Mouse (Mus musculus) left cerebral cortex, postnatal 36 days (tissue): Measurements from ENCODE around the gene Bsnd. TPM values are rescaled to one million over a fixed set of nuclear protein-coding genes. Genes with fewer than 3 reads are reported as not detected.

Source experiments
- total RNA-seq, 2 experiments: library from RNA; stranded (reverse); gene quantifications; 2 replicates each; pipeline ENCODE4 v1.2.3; 2021

Bsnd gene
- total RNA-seq, 2 experiments from 2014 or later: not detected

Other genes with a start within 250 kb of the Bsnd start
- gene Usp24, start 176.1 kb downstream of the Bsnd start, total RNA-seq: 10 to 100 TPM; 37.4 to 42.1 TPM
- gene Pcsk9, start 28.0 kb downstream of the Bsnd start, total RNA-seq: 1 to 10 TPM; 3.6 to 3.7 TPM
- gene Dhcr24, start 68.8 kb upstream of the Bsnd start, total RNA-seq: 100 to 1,000 TPM in 1 of 2 experiments, 10 to 100 TPM in 1; 83.0 to 106 TPM
- not detected for gene Lexm, start 125.0 kb upstream of the Bsnd start, total RNA-seq
- 1 to 10 TPM; 1.0 to 1.7 TPM for gene Ttc22, start 130.1 kb upstream of the Bsnd start, total RNA-seq
- gene Pars2, start 158.8 kb upstream of the Bsnd start, total RNA-seq: 1 to 10 TPM; 5.6 to 5.8 TPM
- gene Ttc4, start 186.7 kb upstream of the Bsnd start, total RNA-seq: 10 to 100 TPM; 40.4 to 47.7 TPM
- gene Mroh7, start 238.6 kb upstream of the Bsnd start, total RNA-seq: 1 to 10 TPM; 2.2 to 4.1 TPM
- not detected for gene Fam151a, start 241.6 kb upstream of the Bsnd start, total RNA-seq